Mouse (Mus musculus) retina, embryonic 14.5 days (tissue): ENCODE data around the gene Trex2.
"Not testable (repeated sequence)": the region's sequence is repeated elsewhere in the genome, so short reads cannot be mapped to it uniquely, and the experiment has no call there.

Source experiments
- DNase-seq: peaks from one replicate; pipeline ENCODE4 v3.0.0-alpha.2; 2015; ENCODE audit warnings: low spot score

Gene Trex2

DNA sequence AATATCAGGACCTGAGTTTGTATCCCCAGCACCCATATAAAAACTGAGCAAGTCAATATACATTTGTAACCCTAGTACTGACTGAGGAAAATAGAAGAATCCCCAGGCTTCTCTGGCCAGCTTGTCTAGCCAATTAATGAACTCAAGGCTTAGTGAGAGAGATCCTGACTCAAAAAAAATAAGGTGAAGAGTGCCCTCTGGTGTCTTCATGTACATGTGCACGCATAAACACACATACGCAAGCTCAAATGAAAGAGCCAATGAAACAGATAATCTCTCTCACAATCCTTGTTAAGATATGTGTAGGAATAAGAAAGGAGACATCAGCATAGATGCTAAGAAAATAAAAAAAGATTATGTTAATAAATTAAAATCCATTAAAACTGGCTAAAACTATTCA, 5.1 kb downstream of the Trex2 start:
- peak; percentile 25 for DNase-seq

DNA sequence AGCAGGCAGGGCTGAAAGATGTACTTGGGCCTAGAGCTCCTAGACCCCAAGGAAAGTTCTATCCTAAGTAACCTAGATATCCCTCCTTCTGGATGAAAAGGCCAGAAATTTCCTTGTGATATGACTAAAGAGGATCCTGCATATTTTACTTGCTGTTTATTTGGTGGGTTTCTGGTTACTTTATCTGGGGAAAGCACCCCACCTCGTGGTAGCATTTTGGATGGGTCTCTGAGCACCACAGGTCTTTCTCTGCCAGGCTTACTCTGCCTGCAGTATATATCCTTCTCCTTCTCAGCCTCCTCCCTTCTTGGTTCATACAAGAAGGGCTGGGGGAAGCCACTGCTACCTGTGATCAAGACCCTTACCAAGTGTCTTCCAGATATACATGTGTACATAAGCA, 22.4 kb downstream of the Trex2 start:
- DNase-seq = no peak

DNA sequence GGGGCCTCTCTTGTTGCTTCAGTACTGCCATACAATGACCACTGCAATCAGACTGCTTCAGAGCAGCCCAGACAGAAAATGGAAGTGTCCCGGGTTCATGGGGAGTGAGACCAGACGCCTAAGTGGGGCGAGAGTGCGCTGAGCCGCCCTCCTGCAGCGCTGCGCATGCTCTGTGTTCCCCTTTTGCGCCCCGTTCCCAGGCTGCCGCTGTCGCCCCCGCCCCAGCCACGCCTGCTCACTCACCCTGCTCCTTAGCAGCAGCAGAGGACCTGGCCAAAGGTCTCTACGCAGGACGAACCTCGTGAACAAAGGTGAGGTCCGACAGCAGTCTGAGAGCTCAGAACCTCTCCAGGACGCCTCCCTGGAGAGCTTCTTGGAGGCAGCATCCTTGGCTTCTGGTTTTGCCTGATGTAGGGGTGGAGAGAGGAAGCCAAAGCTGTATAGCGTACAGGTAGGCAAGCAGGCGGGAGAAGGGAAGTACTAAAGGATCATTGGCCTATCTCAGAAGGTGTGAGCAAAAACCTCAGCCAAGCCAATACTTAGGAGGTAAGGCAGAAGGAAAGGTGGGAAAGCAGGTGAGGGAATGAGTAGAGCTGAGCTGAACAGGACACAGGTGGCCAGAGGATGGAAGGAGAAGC, 24.1 kb downstream of the Trex2 start, which contains the start of gene Zfp92:
Gene Zfp92 (plus strand): TSS at position 217 of the 638 bp plus-strand sequence.
- peak; percentile 31 for DNase-seq

DNA sequence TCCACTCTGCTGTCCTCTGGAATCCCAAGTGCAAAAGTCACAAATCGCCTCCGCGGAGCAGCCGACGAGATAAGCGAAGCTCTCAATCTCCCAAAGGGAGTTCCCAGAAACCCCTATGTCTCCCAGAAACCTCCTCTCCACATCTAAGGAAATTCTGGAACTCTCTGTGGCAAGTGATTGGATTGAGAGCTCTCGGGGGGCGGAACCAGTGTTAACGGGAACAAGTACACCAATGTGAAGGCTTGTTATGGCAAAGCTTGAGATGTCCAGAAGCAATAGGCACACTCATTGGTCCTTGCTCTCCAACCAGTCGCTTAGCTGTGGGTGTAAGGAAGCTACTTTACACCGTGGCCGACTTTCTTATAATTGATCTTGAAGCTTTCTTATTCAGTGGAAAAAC, 33.5 kb downstream of the Trex2 start:
- DNase-seq = no peak

DNA sequence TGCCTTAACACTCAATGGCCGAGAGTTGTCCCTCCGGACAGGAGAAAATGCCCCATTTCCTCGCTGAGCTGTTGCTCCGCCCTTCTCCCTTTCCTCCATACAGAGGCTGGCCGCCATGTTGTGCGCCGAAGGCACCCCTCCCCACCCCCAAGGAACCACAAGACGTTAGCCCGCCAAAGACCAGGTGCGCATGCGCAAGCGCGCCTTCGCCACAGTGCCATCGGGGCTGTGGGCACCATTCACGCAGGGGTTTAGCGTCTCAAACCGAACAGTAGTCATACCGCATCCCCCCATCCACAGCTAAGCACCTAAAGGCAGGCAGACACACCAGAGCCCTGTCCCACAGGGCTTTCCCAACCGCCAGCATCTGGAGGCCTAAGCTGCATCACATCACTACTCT, 34.2 kb downstream of the Trex2 start:
- DNase-seq = no peak

DNA sequence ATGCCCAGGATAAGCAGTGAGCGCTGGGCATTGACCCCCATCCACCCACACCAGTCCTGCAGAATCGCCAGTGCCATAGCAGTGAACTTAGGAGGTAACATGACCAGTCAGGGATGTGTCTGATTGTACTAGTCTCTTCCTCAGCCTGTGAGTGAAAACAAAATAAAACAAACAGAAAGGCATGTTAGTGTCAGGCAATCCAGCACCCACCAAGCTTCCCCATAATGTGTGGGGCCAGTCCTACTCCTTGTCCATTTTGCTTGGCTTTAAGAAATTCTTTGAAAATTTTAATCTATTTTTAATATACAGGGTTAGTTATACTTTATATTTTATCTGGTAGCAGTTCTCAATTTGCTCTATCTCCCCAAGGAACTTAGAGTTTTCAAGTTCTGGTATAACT, 36.5 kb downstream of the Trex2 start, which contains the start of gene Gm18336:
Gene Gm18336 (minus strand): TSS at position 101 of the 400 bp plus-strand sequence.
- DNase-seq = not testable (repeated sequence)

DNA sequence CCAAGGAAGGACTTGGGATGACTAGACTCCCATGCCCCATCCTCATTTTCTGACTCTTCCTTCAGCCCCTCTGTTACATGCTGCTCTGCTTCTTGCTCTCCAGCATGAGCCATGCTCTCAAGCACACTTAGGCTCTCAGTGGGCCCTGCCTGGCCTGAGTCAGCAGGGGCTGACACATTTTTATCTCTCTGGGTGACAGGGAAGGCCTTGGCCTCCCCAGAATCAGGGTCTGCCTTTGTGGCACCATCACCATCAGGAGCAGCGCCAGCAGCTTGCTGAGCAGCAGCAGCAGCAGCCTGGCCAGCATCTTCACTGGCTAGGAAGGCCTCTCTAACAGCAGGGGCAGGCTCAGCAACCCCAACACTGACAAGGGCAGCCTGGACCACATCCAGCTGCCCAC, 38.7 kb downstream of the Trex2 start:
- no peak for DNase-seq

DNA sequence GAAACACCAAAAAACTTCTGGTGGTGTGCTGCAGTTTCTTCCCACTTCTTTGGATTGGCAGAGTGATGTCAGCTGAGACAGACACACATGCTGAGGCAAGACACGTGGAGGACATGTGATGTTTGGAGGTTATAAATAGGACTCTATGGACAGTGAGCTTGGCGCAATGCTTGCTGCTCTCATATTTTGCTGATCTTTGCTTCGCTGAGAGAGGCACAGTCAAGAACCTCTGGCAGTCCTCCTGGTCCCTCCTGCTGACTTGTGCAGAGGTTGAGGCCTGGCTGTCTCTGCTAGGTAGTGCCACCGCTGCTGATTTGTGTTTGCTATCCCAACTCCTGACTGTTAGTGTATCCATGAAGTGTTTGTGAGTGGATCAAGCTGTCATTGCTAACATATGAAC, 43.7 kb downstream of the Trex2 start:
- no peak for DNase-seq

DNA sequence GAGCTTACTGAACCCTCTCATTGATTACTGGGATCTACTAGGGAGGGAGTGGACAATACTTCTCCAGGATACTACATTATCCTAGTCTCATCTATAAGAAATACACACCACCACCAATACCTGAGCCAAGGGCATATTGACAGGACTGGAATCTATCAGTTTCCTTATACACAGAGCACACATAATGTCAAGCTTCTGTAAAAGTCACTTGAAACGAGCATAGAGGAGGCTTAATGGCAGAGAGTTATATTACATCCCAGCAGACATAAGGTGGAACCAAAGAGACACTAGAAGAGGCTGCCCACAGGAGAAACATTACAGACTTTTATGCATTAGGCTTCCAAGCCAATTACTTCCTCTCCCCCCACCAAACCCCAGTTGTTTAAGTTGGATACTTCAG, 50.2 kb downstream of the Trex2 start:
- no peak for DNase-seq

DNA sequence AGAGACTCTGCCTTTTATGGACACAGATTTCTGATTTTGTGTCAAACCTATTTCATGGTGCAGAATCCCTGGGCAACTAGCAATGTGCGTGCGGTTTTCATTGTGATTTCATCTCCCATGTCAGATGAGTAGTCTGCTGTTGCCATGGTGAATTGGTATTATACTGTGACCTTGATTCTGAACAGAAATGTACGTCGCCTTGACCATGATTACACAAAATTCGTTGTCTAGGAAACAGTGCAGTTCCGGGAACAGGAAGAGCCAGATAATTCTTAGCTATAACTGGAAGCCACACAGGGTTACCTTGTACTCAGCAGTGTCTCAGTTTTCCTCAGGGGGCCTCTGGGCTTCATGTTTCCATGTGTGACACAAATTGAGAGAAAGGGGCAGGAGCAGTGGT, 50.7 kb downstream of the Trex2 start:
- DNase-seq = no peak
